Mouse (Mus musculus) liver, postnatal 0 days (tissue): ENCODE data around the gene Slc15a2.

ENCODE experiments used
- CTCF ChIP-seq: sonication (generic); IDR thresholded peaks from 2 replicates; pipeline ENCODE4 v1.5.1; 2016; ENCODE audit warnings: antibody characterized with exemption, low read depth
- EP300 ChIP-seq: IDR thresholded peaks from 2 replicates; pipeline ENCODE4 v1.6.1; 2016; ENCODE audit warnings: antibody characterized with exemption, low read depth, mild to moderate bottlenecking

GRCm38 (mm10) chr16:36718637-36719036 lies 66.1 kb downstream of the Slc15a2 start:
- TF ChIP-seq CTCF, result no peak
- no peak for TF ChIP-seq EP300
